Mouse (Mus musculus): ENCODE measurements at regions not wholly inside any gene's neighbourhood (a gene's known extent, or its start where the extent isn't known, plus 50 kb on each side); places are given as distances from the start of the nearest gene placed in this dataset.

DNA sequence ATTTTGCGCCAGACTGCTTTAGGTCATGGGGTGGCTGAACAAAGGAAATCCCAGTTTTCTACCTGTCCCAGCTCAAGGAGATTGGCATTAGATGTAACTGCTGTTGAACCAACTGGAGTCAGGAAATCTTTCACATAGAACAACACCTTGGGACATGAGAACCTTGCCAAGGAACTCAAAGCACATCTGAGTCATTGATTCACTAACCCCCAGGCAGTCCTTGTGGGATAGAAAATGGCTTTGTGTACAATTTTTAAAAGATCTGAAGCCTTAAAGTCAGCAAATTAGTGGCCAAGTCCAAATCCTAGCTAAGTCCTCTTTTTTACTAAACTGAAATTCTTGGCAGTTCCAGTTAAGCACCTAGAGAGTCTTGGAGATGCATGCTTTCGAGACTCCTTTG lies 191.4 kb downstream of the Nova1 start:
- no peak for TF ChIP-seq CTCF (IDR thresholded peaks at IDR 0.05)
- no peak for TF ChIP-seq POLR2A (IDR thresholded peaks at IDR 0.05; ENCODE audit: insufficient read depth, low read depth, low read length)
